Mouse (Mus musculus) monocyte, adult 2 months (primary cell): Measurements from ENCODE around the gene Rpa1.
"Not testable (repeated sequence)": the region's sequence is repeated elsewhere in the genome, so short reads cannot be mapped to it uniquely, and the experiment has no call there.

ENCODE experiments used
- DNase-seq, 2 experiments: peaks; one replicate each; pipeline ENCODE4 v3.0.0; 2022; ENCODE audit warnings: low spot score in 2 of 2, low read depth in 1 of 2

Rpa1 gene

GRCm38 (mm10) chr11:75348199-75348889, at the start of gene Rpa1, which contains the start of gene Smyd4:
Rpa1 (minus strand) TSS chr11:75348324.
Smyd4 (plus strand) TSS chr11:75348433.
- DNase-seq: peak; percentile 80 to 87

- DNase-seq: no peak
These were observed 49.3 kb upstream of the Rpa1 start for GRCm38 (mm10) chr11:75397452-75397851.

- no peak for DNase-seq
These were observed 47.5 kb upstream of the Rpa1 start for GRCm38 (mm10) chr11:75395611-75396010.

GRCm38 (mm10) chr11:75383529-75383928, 35.4 kb upstream of the Rpa1 start:
- DNase-seq: not testable (repeated sequence)

GRCm38 (mm10) chr11:75378786-75379185, 30.7 kb upstream of the Rpa1 start:
- not testable (repeated sequence) for DNase-seq

- no peak for DNase-seq
These were observed 29.0 kb upstream of the Rpa1 start for GRCm38 (mm10) chr11:75377125-75377524.

GRCm38 (mm10) chr11:75355475-75355874, 7.4 kb upstream of the Rpa1 start:
- DNase-seq: no peak

- DNase-seq: no peak
These were observed 3.1 kb upstream of the Rpa1 start for GRCm38 (mm10) chr11:75351225-75351624.

GRCm38 (mm10) chr11:75348890-75349261, 752 bp upstream of the Rpa1 start:
- no peak for DNase-seq

- no peak for DNase-seq
These were observed 528 bp downstream of the Rpa1 start for GRCm38 (mm10) chr11:75347596-75347995.

GRCm38 (mm10) chr11:75347188-75347585, 937 bp downstream of the Rpa1 start:
- no peak for DNase-seq

GRCm38 (mm10) chr11:75346556-75347187, 1.5 kb downstream of the Rpa1 start:
- no peak for DNase-seq

GRCm38 (mm10) chr11:75344716-75345115, 3.4 kb downstream of the Rpa1 start:
- no peak for DNase-seq

- DNase-seq: no peak
These were observed 4.0 kb downstream of the Rpa1 start for GRCm38 (mm10) chr11:75344163-75344562.

- DNase-seq: no peak
These were observed 5.0 kb downstream of the Rpa1 start for GRCm38 (mm10) chr11:75343096-75343495.

- no peak for DNase-seq
These were observed 7.3 kb downstream of the Rpa1 start for GRCm38 (mm10) chr11:75340698-75341345.

GRCm38 (mm10) chr11:75340076-75340475, 8.0 kb downstream of the Rpa1 start:
- no peak for DNase-seq

GRCm38 (mm10) chr11:75337246-75337645, 10.9 kb downstream of the Rpa1 start:
- no peak for DNase-seq

GRCm38 (mm10) chr11:75336676-75337075, 11.4 kb downstream of the Rpa1 start:
- no peak for DNase-seq

GRCm38 (mm10) chr11:75325969-75326311, 22.2 kb downstream of the Rpa1 start:
- DNase-seq: no peak

- no peak for DNase-seq
These were observed 22.8 kb downstream of the Rpa1 start for GRCm38 (mm10) chr11:75325116-75325968.
